Mouse (Mus musculus) CH12.LX (cell line): Measurements from ENCODE around the gene AC140267.1. TPM values are rescaled to one million over a fixed set of nuclear protein-coding genes. Genes with fewer than 3 reads are reported as not detected.
A peak's percentile ranks its signal among the peaks of the same experiment; 100 is the strongest.

Experiments used
- DNase-seq: peaks from one replicate; pipeline ENCODE4 v3.0.0-alpha.2; 2013; ENCODE audit errors: extremely low read depth
- H3K27ac ChIP-seq: 2 replicates; pipeline ENCODE4 v1.5.1; 2012; ENCODE audit warnings: low read depth, mild to moderate bottlenecking, control low read depth, moderate library complexity; ENCODE audit not compliant: insufficient read depth
- H3K27me3 ChIP-seq: replicated peaks from 2 replicates; pipeline ENCODE3; 2012; ENCODE audit warnings: inconsistent platforms
- H3K36me3 ChIP-seq, 2 experiments: replicated peaks in 1 of 2; 2 replicates each; pipeline versions ENCODE3 to v1.6.1; 2012; ENCODE audit warnings: inconsistent platforms in 1 of 2, low read length in 1 of 2, mild to moderate bottlenecking in 1 of 2, mixed read lengths in 1 of 2, moderate library complexity in 1 of 2; ENCODE audit not compliant: control insufficient read depth in 1 of 2, insufficient read depth in 1 of 2
- H3K4me1 ChIP-seq, 2 experiments: 2 replicates each; pipeline ENCODE4 v1.6.1; 2012; ENCODE audit warnings: inconsistent platforms in 1 of 2, moderate library complexity in 1 of 2; ENCODE audit not compliant: insufficient read depth in 2 of 2, control insufficient read depth in 1 of 2
- H3K4me2 ChIP-seq: 2 replicates; pipeline ENCODE4 v1.6.1; 2012; ENCODE audit warnings: low read depth, mild to moderate bottlenecking, control low read depth; ENCODE audit not compliant: poor library complexity, insufficient read depth, severe bottlenecking
- H3K4me3 ChIP-seq, 3 experiments: fragments of 150-350 bp in 1 of 3; sonication (generic) in 1 of 3; replicated peaks in 1 of 3; 2 replicates each; pipeline versions ENCODE3 to v1.5.1; 2011 to 2012; ENCODE audit warnings: low read depth in 2 of 3, low read length in 2 of 3, mild to moderate bottlenecking in 2 of 3, moderate library complexity in 2 of 3, control low read depth in 1 of 3, improper control_type of control experiment in 1 of 3, inconsistent platforms in 1 of 3, mixed read lengths in 1 of 3; ENCODE audit not compliant: poor library complexity in 1 of 3
- H3K79me2 ChIP-seq: replicated peaks from 2 replicates; pipeline ENCODE4 v1.6.1; 2012; ENCODE audit warnings: mild to moderate bottlenecking, moderate library complexity; ENCODE audit not compliant: control insufficient read depth, poor library complexity, insufficient read depth, severe bottlenecking; ENCODE audit errors: extremely low read depth
- H3K9ac ChIP-seq: 2 replicates; pipeline ENCODE4 v1.6.1; 2012; ENCODE audit warnings: low read depth, mild to moderate bottlenecking, control low read depth, moderate library complexity; ENCODE audit not compliant: insufficient read depth
- H3K9me3 ChIP-seq: replicated peaks from 2 replicates; pipeline ENCODE3; 2012; ENCODE audit warnings: low read length, inconsistent platforms, mixed read lengths
- BHLHE40 ChIP-seq: IDR thresholded peaks from 2 replicates; pipeline ENCODE4 v1.6.1; 2011; ENCODE audit warnings: mild to moderate bottlenecking, low read depth, low read length, improper control_type of control experiment
- CHD1 ChIP-seq: IDR thresholded peaks from 2 replicates; pipeline ENCODE4 v1.6.1; 2012; ENCODE audit warnings: low read depth, low read length, improper control_type of control experiment, inconsistent platforms
- CHD2 ChIP-seq: IDR thresholded peaks from 2 replicates; pipeline ENCODE4 v1.6.1; 2011; ENCODE audit warnings: low read length, improper control_type of control experiment
- CTCF ChIP-seq, 2 experiments: IDR thresholded peaks in 1 of 2; conservative IDR thresholded peaks in 1 of 2; 2 replicates each; pipeline ENCODE4 v1.5.1; 2011 to 2012; ENCODE audit warnings: low read depth in 2 of 2, low read length in 2 of 2, improper control_type of control experiment in 1 of 2, inconsistent platforms in 1 of 2, mild to moderate bottlenecking in 1 of 2, moderate library complexity in 1 of 2
- EP300 ChIP-seq: IDR thresholded peaks from 2 replicates; pipeline ENCODE4 v1.6.1; 2011; ENCODE audit warnings: low read length, improper control_type of control experiment
- IRF4 ChIP-seq: IDR thresholded peaks from 2 replicates; pipeline ENCODE4 v1.6.1; 2014; ENCODE audit warnings: low read depth, mild to moderate bottlenecking, inconsistent platforms, low read length, improper control_type of control experiment
- JUND ChIP-seq: conservative IDR thresholded peaks from 2 replicates; pipeline ENCODE4 v1.6.1; 2011; ENCODE audit warnings: low read depth, low read length, improper control_type of control experiment
- MAX ChIP-seq: IDR thresholded peaks from 2 replicates; pipeline ENCODE4 v1.6.1; 2011; ENCODE audit warnings: low read length, improper control_type of control experiment
- MAZ ChIP-seq: IDR thresholded peaks from 2 replicates; pipeline ENCODE4 v1.6.1; 2012; ENCODE audit warnings: low read depth, mild to moderate bottlenecking, inconsistent platforms, low read length, improper control_type of control experiment, moderate library complexity
- MXI1 ChIP-seq: IDR thresholded peaks from 2 replicates; pipeline ENCODE4 v1.6.1; 2011; ENCODE audit warnings: mild to moderate bottlenecking, low read depth, low read length, improper control_type of control experiment
- MYC ChIP-seq: IDR thresholded peaks from 2 replicates; pipeline ENCODE4 v1.6.1; 2011; ENCODE audit warnings: low read depth, mild to moderate bottlenecking, improper control_type of control experiment, low read length
- NELFE ChIP-seq: IDR thresholded peaks from 2 replicates; pipeline ENCODE4 v1.6.1; 2011; ENCODE audit warnings: low read depth, low read length, improper control_type of control experiment
- NRF1 ChIP-seq: IDR thresholded peaks from 2 replicates; pipeline ENCODE4 v1.6.1; 2014; ENCODE audit warnings: low read depth, mild to moderate bottlenecking, inconsistent platforms, low read length, improper control_type of control experiment, moderate library complexity
- POLR2A ChIP-seq: IDR thresholded peaks from 2 replicates; pipeline ENCODE4 v1.6.1; 2011; ENCODE audit warnings: low read depth, mild to moderate bottlenecking, improper control_type of control experiment, low read length
- POLR2AphosphoS2 ChIP-seq: IDR thresholded peaks from 2 replicates; pipeline ENCODE4 v1.6.1; 2011; ENCODE audit warnings: low read depth, low read length, improper control_type of control experiment
- TCF12 ChIP-seq: IDR thresholded peaks from 2 replicates; pipeline ENCODE4 v1.6.1; 2014; ENCODE audit warnings: low read depth, mild to moderate bottlenecking, inconsistent platforms, low read length, improper control_type of control experiment
- USF1 ChIP-seq: IDR thresholded peaks from 2 replicates; pipeline ENCODE4 v1.6.1; 2014; ENCODE audit warnings: low read depth, mild to moderate bottlenecking, inconsistent platforms, low read length, improper control_type of control experiment
- ZMIZ1 ChIP-seq: IDR thresholded peaks from 2 replicates; pipeline ENCODE4 v1.6.1; 2012; ENCODE audit warnings: low read depth, mild to moderate bottlenecking, inconsistent platforms, low read length, improper control_type of control experiment
- dilution Hi-C: fragments of 300-500 bp; cut with MboI; formaldehyde crosslinking; loops from 2 replicates; pipeline ENCODE4 v1.14.3; 2020; ENCODE audit warnings: low sequenced_read_pairs; ENCODE audit not compliant: extremely low pct_unique_long_range_greater_than_20kb, extremely low pct_ligation_motif_present
- in situ Hi-C: fragments of 300-500 bp; cut with MboI; formaldehyde crosslinking; loops from 3 replicates; pipeline ENCODE4 v1.14.3; 2019; ENCODE audit warnings: low sequenced_read_pairs, low pct_ligation_motif_present, low pct_unique_long_range_greater_than_20kb, mixed read lengths
- polyA plus RNA-seq: library from polyadenylated mRNA; unstranded; fragments of >175 nt; gene quantifications from 2 replicates; pipeline ENCODE4 v1.2.1, GENCODE M21; 2012; ENCODE audit warnings: low read depth; ENCODE audit not compliant: insufficient read length
- total RNA-seq, 2 experiments: library from RNA; depleted of rRNA; stranded (reverse); fragments of 300-350 nt in 1 of 2; fragments of >200 nt in 1 of 2; gene quantifications; 2 replicates each; pipeline ENCODE4 v1.2.3; 2012 to 2014

Gene AC140267.1
- total and polyA plus RNA-seq, 3 experiments: not detected

GRCm38 (mm10) chr15:80254847-80255645 is 19.4 kb downstream of the AC140267.1 start, which contains the start of gene Atf4 (continued):
- no peak for TF ChIP-seq JUND
- peak; percentile 99 for TF ChIP-seq ZMIZ1
- TF ChIP-seq CHD2: peak; percentile 98
- no peak for TF ChIP-seq CHD1
- peak; percentile 94 for TF ChIP-seq BHLHE40
- TF ChIP-seq MAZ: 0 out of 2 replicates have a peak, but pooled peaks have one; percentile 33
- TF ChIP-seq NELFE: peak; percentile 100
- TF ChIP-seq CTCF (conservative IDR thresholded peaks at IDR 0.05 in 1 of 2, IDR thresholded peaks at IDR 0.05 in 1 of 2; ENCODE audit: low read depth in 2 of 2, low read length in 2 of 2): no peak
- TF ChIP-seq IRF4: no peak

- H3K27ac ChIP-seq: peak overlapping the region; percentile 91
- H3K9me3 ChIP-seq: no peaks in the 10 kb centered on the region
- peaks cover 17% of the 10 kb centered on the region for H3K79me2 ChIP-seq
- in situ Hi-C loops: loop anchor here (5.0 to 25.0 kb wide), 2 partner anchors 38 to 707 kb away; no protein-coding TSS in a partner anchor
- TF ChIP-seq POLR2AphosphoS2 (peak; percentile 31; the same call in 1 of the 2 replicates), USF1 (no peak), MXI1 (peak; percentile 70; the same call in 1 of the 2 replicates), ZMIZ1 (peak; percentile 49), POLR2A (no peak), MAX (no peak; the same call in 1 of the 2 replicates), TCF12 (no peak), EP300 (no peak), IRF4 (peak; percentile 44; the same call in 1 of the 2 replicates), CHD2 (no peak), MYC (peak; percentile 12; the same call in 1 of the 2 replicates), CHD1 (peak; percentile 92), NRF1 (no peak), JUND (no peak), MAZ (peak; percentile 13; the same call in 1 of the 2 replicates)
- TF ChIP-seq, all 38 proteins: peak for 7
- H3K4me1 ChIP-seq: peaks cover 12 to 35% of the 10 kb centered on the region in 2 experiments
- DNase-seq: peak; percentile 82
- dilution Hi-C loops: no loop called here
- peak overlapping the region; percentile 92 to 96 (median 94) for H3K4me3 ChIP-seq
- peaks cover 54 to 71% of the 10 kb centered on the region in 2 experiments for H3K36me3 ChIP-seq
- peak overlapping the region; percentile 96 for H3K9ac ChIP-seq
- H3K27me3 ChIP-seq: no peaks in the 10 kb centered on the region
- no peak overlapping the region for H3K4me2 ChIP-seq
These were observed 20.0 kb downstream of the AC140267.1 start for GRCm38 (mm10) chr15:80255646-80256121.
